Mouse (Mus musculus): ENCODE data around the gene Enkur.

DNA sequence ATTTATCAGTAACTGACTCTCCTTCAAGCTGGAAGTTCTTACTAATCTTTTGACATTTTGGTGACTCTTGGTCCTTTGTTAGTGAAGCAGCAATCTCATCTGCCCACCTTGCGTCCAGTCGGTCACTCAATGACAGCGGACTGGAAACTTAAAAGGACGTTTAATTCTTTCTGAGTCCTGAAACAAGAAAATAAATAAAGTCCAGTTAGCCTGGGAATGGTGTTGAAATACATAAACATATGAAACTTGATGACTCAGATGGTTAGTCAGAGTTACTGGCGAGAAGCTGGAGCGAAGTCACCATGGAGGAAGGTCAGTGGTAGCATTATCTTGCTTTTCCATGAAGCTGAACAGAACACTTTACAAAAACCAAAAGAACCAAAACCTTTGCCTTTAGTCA is 58.7 kb downstream of the Enkur start:
- TF ChIP-seq CTCF (conservative IDR thresholded peaks at IDR 0.05; ENCODE audit: insufficient read depth, insufficient read length, low read depth, low read length): no peak
- TF ChIP-seq POLR2A (IDR thresholded peaks at IDR 0.05; ENCODE audit: low read depth, low read length): no peak
